Mouse (Mus musculus): Measurements from ENCODE around the gene Ubc. TPM values are rescaled to one million over a fixed set of nuclear protein-coding genes. Genes with fewer than 3 reads are reported as not detected.
A peak's percentile ranks its signal among the peaks of the same experiment; 100 is the strongest.

Ubc gene
- polyA plus RNA-seq, 1 experiment from 2014 or later: 1,158 TPM

DNA sequence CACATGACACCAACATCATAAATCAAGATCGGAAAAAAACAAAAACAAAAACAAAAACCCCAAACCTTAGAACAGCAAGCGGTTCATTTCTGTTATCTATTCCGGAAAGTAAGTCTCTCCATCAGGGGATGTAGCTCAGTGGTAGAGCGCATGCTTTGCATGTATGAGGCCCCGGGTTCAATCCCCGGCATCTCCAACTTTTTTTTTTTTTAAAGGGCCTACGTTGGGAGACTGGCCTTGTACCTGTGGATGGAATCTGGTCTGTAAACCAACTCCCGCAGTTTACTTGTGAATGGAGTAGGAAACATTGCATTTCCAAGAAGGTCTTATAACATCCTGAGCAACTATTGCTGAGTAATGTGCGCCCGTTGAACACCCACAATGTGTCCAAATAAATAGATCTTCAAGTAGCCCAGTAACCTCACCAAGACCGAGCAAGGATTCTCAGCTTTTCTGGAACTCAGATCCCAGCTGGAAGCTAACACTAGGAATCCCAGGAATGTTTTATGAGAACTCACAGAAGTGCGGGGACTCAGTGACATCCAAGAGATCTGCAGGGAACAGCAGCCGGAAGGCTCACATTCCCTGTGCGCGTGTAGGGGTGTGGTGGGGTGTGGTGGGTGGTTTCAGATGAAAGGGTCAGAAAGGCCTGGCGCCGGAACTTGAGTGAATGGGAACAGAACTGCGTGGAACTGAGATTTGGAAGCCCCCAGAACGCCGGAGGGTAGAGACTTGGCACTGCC, 19.5 kb upstream of the Ubc start:
- peak overlapping the region; percentile 28 for H3K4me3 ChIP-seq
- H3K4me1 ChIP-seq: peaks cover 23% of the 10 kb centered on the region
- H3K9me3 ChIP-seq: no peaks in the 10 kb centered on the region
- ATAC-seq (ENCODE audit: low FRiP score, low read depth): no peak
- peak overlapping the region; percentile 34 for H3K4me2 ChIP-seq (replicated peaks)
- 7% methylated on average over 20 of the region's 20 CpGs for WGBS
- H3K9ac ChIP-seq (replicated peaks): no peak overlapping the region
- H3K27ac ChIP-seq (replicated peaks): no peak overlapping the region
- H3K27me3 ChIP-seq: no peaks in the 10 kb centered on the region
- H3K36me3 ChIP-seq: peaks cover 13% of the 10 kb centered on the region

DNA sequence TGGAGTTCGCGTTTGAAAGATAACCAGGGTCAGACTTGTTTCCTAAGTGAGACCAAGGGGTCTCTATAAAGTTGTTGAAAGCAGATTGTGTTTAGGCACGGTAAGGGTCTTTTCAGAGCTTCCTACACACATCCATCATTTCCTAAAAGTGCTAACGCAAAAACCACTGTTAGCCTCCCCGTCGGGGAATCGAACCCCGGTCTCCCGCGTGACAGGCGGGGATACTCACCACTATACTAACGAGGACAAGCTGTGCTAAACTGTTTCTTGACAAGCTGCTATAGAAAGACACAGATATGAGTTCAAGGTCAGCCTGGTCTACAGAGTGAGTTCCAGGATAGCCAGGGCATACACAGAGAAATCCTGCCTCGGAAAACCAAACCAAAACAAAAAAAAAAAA, 18.8 kb upstream of the Ubc start:
- H3K27ac ChIP-seq (replicated peaks): no peak overlapping the region
- no peak overlapping the region for H3K9ac ChIP-seq (replicated peaks)
- peak overlapping the region; percentile 34 for H3K4me2 ChIP-seq (replicated peaks)
- peaks cover 25% of the 10 kb centered on the region for H3K4me1 ChIP-seq
- H3K9me3 ChIP-seq: no peaks in the 10 kb centered on the region
- peak overlapping the region; percentile 28 for H3K4me3 ChIP-seq
- H3K27me3 ChIP-seq: no peaks in the 10 kb centered on the region
- peak; percentile 17 for ATAC-seq (ENCODE audit: low FRiP score, low read depth)
- peaks cover 8% of the 10 kb centered on the region for H3K36me3 ChIP-seq
- WGBS: under 1% methylated on average over 13 of the region's 13 CpGs

DNA sequence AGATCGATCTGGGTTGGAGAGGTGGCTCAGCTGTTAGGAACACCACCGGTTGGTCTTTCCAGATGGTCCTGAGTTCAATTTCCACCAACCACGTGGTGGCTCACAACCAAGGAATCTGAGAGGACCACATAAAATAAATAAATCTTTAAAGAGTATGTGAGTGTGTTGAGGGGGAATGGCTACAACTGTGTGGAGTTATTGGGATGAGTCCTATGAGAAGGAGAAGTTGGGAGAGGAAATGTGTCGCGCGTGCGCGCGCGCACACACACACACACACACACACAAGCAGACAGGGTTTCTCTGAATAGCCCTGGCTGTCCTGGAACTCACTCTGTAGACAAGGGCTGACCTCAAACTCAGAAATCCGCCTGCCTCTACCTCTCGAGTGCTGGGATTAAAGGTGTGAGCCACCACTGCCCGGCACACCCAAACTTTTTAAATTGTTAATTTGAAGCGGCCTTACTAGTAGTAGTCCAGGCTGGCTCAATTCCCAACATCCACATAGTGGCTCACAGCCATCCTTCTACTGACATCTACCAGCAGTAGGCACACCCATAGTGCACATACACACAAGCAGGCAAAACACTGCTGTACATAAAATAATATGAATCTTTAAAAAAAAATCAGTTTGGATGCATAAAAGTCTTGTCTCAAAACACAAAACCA, 18.0 kb upstream of the Ubc start:
- no peak for ATAC-seq (ENCODE audit: low FRiP score, low read depth)
- Histone ChIP-seq H3K4me1 (peaks cover 28% of the 10 kb centered on the region), H3K4me2 (replicated peaks) (no peak overlapping the region), H3K27me3 (0 out of 2 replicates have a peak, but pooled peaks cover under 1% of the 10 kb centered on the region), H3K9me3 (no peaks in the 10 kb centered on the region), H3K36me3 (no peaks in the 10 kb centered on the region), H3K4me3 (no peak overlapping the region), H3K9ac (replicated peaks) (no peak overlapping the region), H3K27ac (replicated peaks) (no peak overlapping the region)
- 64% methylated on average over 14 of the region's 14 CpGs for WGBS

DNA sequence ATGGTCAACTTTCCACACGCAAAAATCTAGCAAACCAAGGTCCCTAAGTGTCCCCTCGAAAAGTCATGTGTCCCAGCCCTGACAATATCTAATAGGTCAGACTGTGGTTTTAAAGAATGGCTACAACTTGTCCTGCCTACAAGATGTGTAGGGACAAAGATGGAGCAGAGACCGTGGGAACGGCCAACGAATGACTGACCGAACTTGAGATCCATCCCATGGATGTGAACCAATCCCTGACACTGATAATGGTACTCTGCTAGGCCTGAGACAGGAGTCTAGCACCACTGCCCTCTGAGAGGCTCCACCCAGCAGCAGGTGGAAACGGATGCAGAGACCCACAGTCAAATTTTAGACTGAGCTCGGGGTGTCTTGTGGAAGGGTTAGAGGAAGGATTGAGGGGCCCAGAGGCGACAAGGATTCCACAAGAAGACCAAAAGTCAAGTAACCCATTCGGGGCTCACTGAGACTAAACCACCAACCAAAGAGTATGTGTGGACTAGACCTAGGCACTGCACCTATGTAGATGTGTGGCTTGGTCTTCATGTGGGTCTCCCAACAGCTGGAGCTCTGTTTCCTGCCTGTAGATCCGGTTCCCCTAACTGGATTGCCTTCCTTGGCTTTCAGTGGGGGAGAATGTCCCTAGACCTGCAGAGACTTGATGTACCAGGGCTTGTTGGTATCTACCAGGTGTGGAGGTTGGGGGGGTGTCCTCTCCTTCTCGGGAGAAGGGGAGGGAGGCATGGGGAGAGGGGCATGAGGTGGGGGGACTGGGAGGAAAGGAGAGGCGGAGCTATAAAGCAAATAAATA, 17.2 kb upstream of the Ubc start:
- Histone ChIP-seq H3K36me3 (no peaks in the 10 kb centered on the region), H3K4me3 (peak overlapping the region; percentile 62), H3K27me3 (peaks cover 7% of the 10 kb centered on the region; the same call in 1 of the 2 replicates), H3K9ac (replicated peaks) (peak overlapping the region; percentile 74), H3K4me2 (replicated peaks) (peak overlapping the region; percentile 72), H3K27ac (replicated peaks) (peak overlapping the region; percentile 89), H3K4me1 (peaks cover 28% of the 10 kb centered on the region), H3K9me3 (no peaks in the 10 kb centered on the region)
- no peak for ATAC-seq (ENCODE audit: low FRiP score, low read depth)
- 68% methylated on average over 13 of the region's 13 CpGs for WGBS

DNA sequence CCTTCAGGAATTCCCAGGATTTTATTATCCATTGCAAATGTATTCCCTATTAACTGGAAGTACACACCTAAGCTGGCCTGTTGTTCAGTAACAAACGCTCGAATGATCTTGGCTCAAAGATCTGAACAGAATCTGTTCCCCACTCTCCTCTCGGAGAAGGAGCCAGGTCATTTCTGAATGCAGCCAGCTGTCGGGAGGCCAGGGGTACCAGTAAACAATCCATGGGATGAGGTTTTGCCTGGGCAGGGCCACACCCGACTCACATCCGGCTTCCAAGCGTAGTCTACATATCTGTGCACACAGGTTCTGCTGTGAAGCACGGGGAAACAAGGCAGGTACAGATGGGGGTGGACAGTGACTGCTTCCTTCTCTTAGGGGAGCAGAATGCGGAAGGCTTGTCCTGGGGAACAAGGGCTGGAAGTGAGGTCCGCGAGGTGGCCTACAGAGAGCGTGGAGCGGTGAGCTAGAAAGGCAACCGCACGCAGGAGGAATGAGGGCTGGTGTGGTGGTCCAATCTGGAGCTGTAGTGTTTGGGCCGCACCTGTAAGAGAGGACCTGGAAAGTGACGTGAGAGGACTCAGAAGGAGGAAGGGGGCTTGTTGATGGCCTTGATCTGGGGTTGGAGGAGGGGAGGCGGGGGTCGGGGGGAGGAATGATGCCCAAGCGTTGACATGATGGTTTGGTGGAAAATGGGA, 16.5 kb upstream of the Ubc start:
- Histone ChIP-seq H3K4me2 (replicated peaks) (peak overlapping the region; percentile 72), H3K27ac (replicated peaks) (peak overlapping the region; percentile 89), H3K27me3 (peaks cover 7% of the 10 kb centered on the region; the same call in 1 of the 2 replicates), H3K4me3 (peak overlapping the region; percentile 62), H3K36me3 (no peaks in the 10 kb centered on the region), H3K9me3 (no peaks in the 10 kb centered on the region), H3K4me1 (peaks cover 28% of the 10 kb centered on the region), H3K9ac (replicated peaks) (peak overlapping the region; percentile 74)
- no peak for ATAC-seq (ENCODE audit: low FRiP score, low read depth)
- WGBS: 4% methylated on average over 20 of the region's 20 CpGs

DNA sequence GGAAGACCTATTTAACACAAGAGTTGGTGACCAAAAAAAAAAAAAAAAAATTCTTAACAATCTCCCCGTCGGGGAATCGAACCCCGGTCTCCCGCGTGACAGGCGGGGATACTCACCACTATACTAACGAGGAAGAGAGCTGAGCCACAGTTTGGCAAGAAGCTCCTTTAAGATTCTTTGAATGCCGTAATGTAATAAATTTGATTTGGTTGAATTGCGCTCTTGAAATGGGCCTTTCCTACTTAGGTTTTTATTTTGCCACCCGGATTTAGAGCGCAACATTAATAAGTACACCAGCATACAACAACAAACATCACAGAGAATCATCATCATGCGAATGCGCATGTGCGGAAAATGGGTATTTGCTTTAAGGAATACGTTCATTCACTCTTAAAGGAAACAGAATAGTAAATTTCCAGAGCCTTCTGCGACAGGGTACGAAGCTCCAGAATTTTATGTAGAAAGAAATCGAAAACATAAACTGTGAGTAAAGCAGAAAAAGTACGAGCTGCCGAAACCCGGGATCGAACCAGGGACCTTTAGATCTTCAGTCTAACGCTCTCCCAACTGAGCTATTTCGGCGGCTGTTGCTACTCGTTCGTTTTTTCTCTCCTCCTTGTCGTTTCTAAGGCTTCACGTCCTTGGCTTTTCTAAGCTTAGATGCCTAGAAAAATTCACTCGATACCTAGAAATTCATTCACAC, 15.7 kb upstream of the Ubc start:
- peak overlapping the region; percentile 72 for H3K4me2 ChIP-seq (replicated peaks)
- 1% methylated on average over 31 of the region's 31 CpGs for WGBS
- H3K9me3 ChIP-seq: no peaks in the 10 kb centered on the region
- peak overlapping the region; percentile 74 for H3K9ac ChIP-seq (replicated peaks)
- ATAC-seq (ENCODE audit: low FRiP score, low read depth): peak; percentile 42
- peak overlapping the region; percentile 89 for H3K27ac ChIP-seq (replicated peaks)
- H3K27me3 ChIP-seq: peaks cover 7% of the 10 kb centered on the region; the same call in 1 of the 2 replicates
- peaks cover 28% of the 10 kb centered on the region for H3K4me1 ChIP-seq
- H3K36me3 ChIP-seq: no peaks in the 10 kb centered on the region
- peak overlapping the region; percentile 62 for H3K4me3 ChIP-seq

DNA sequence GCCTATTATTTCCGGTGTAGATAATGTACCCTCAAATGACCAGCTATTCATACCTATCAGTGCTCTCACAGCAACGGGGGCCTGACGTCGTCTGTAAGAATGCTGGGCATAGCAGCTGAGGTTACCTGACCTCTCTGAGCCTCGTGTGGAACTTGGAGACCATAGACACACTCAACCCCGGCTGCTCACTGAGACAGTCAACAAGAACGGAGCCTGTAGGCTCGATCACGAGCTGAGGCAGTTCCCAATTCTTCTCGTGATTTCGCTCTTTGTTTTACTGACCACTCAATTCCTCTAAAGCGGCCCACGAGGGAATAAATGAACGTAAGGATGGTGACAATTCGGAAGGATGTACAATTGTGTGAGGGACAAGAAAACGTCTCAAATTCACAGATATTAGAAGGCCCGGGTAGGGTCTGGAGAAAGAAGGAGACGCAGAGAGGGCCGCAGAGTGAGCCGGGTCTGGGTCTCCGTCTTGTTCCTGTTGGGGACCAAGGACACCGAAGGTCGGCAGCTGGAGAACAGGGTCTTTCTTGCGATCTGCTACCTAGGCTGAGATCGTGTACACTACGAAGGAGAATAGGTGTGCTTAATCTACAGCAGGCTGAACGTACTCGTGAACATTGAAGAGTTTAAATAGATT, 15.0 kb upstream of the Ubc start:
- WGBS: 1% methylated on average over 28 of the region's 28 CpGs
- Histone ChIP-seq H3K4me3 (peak overlapping the region; percentile 62), H3K9me3 (no peaks in the 10 kb centered on the region), H3K9ac (replicated peaks) (peak overlapping the region; percentile 58), H3K4me1 (peaks cover 28% of the 10 kb centered on the region), H3K27me3 (peaks cover 7% of the 10 kb centered on the region; the same call in 1 of the 2 replicates), H3K27ac (replicated peaks) (peak overlapping the region; percentile 87), H3K4me2 (replicated peaks) (peak overlapping the region; percentile 67), H3K36me3 (no peaks in the 10 kb centered on the region)
- ATAC-seq (ENCODE audit: low FRiP score, low read depth): peak; percentile 42

DNA sequence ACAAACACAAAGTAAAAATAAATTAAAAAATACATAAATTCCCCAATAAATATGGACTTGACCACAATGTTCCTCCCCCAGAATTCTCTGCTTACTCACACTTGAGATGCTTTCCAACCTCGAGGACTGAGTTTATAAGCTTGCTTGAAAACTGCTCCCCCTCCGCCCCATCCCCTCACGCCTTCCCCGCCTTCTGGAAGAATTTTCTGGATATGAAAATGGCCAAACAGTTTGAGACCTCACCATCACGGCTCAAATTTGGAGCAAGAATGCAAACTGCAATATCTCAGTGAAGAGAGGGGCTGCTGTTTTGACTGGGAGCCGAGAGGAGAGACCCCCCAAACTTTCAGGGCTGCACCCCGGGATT, 14.5 kb upstream of the Ubc start:
- Histone ChIP-seq H3K36me3 (no peaks in the 10 kb centered on the region), H3K4me1 (peaks cover 24% of the 10 kb centered on the region), H3K9me3 (no peaks in the 10 kb centered on the region), H3K27me3 (peaks cover 7% of the 10 kb centered on the region; the same call in 1 of the 2 replicates), H3K4me3 (peak overlapping the region; percentile 62), H3K27ac (replicated peaks) (peak overlapping the region; percentile 87), H3K9ac (replicated peaks) (peak overlapping the region; percentile 58; the same call in 1 of the 2 replicates), H3K4me2 (replicated peaks) (peak overlapping the region; percentile 67)
- WGBS: 4% methylated on average over 7 of the region's 7 CpGs
- ATAC-seq (ENCODE audit: low FRiP score, low read depth): no peak

DNA sequence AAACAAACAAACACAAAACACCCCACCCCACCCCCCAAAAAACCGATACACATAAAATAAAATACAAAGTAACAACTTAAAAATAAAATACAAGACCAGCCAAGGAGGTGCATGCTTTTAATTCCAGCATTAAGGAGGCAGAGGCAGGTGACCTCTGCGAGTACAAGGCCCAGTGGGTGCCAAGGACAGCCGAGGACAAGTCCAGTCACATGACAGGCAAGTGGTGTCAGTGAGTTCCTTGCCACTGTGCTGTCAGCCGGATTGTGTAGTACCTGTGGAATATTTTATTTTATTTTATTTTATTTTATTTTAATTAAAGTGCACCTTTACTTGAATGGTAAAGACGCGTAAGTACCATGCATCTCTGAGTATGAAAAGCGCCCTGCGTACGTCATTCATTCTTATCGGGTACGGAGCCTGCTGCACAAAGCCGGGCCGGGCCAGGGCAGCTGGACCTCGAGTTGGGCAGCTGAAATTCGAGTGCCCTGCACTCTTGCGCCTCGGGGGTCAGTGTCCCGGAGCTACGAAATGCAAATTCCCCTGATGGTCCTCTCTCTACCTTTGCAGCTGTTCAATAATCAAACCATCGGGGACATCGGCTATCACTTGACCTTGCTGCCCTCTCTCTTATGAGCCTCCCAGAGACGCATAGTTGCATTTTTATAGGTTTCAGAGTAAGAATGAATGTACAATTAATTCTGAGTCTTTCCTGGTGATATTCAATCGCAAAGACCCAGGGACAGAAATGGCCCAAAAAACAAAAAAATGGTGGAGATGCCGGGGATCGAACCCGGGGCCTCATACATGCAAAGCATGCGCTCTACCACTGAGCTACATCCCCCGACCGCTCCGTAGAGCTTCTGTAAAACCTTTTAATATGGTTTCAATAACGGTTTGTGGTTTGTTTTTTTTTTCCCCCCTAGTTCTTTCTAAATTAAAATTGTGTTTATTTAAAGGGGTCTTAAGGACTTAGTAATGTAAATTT, 13.8 kb upstream of the Ubc start:
- peak; percentile 9; the same call in 1 of the 2 replicates for ATAC-seq (ENCODE audit: low FRiP score, low read depth)
- peaks cover 7% of the 10 kb centered on the region; the same call in 1 of the 2 replicates for H3K27me3 ChIP-seq
- peaks cover 23% of the 10 kb centered on the region for H3K4me1 ChIP-seq
- no peak overlapping the region for H3K27ac ChIP-seq (replicated peaks)
- H3K9me3 ChIP-seq: no peaks in the 10 kb centered on the region
- WGBS: 10% methylated on average over 31 of the region's 31 CpGs
- H3K36me3 ChIP-seq: no peaks in the 10 kb centered on the region
- 0 out of 2 replicates have a peak overlapping the region, but pooled peaks have one; percentile 6 for H3K9ac ChIP-seq (replicated peaks)
- H3K4me2 ChIP-seq (replicated peaks): peak overlapping the region; percentile 67
- H3K4me3 ChIP-seq: peak overlapping the region; percentile 43

DNA sequence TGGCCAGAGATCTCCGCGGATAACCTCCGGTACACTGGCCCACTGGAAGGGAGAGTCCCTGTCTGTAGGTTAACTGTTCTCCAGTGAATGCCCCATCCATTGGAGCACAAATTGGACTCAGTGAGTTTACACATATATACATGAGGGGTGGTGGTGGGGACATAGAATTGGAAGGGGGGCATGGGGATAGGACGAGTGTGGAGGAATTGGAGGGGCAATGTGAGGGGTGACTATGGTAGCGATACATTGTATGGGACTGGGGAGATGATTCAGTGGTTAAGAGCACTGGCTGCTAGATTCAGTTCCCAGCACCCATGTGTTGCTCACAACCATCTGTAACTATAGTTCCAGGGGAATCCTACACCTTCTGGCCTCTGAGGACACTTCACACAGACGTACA, 13.0 kb upstream of the Ubc start:
- Histone ChIP-seq H3K9ac (replicated peaks) (no peak overlapping the region), H3K4me3 (no peak overlapping the region), H3K4me2 (replicated peaks) (no peak overlapping the region), H3K9me3 (no peaks in the 10 kb centered on the region), H3K36me3 (no peaks in the 10 kb centered on the region), H3K4me1 (peaks cover 22% of the 10 kb centered on the region), H3K27ac (replicated peaks) (no peak overlapping the region), H3K27me3 (peaks cover 7% of the 10 kb centered on the region; the same call in 1 of the 2 replicates)
- WGBS: 58% methylated on average over 6 of the region's 6 CpGs
- no peak for ATAC-seq (ENCODE audit: low FRiP score, low read depth)
